Mouse (Mus musculus) ES-E14 (cell line): ENCODE results near the gene Hspb7. TPM values are rescaled to one million over a fixed set of nuclear protein-coding genes. Genes with fewer than 3 reads are reported as not detected.

Experiments used
- DNase-seq: peaks from one replicate; pipeline ENCODE4 v3.0.0-alpha.2; 2013; ENCODE audit warnings: low read depth, low spot score
- H3K27ac ChIP-seq: 2 replicates; pipeline ENCODE4 v1.5.1; 2012; ENCODE audit warnings: low read depth, mild to moderate bottlenecking, low read length, moderate library complexity, mixed read lengths; ENCODE audit not compliant: poor library complexity, insufficient read depth, severe bottlenecking
- H3K36me3 ChIP-seq: 2 replicates; pipeline ENCODE4 v1.6.1; 2012; ENCODE audit warnings: mild to moderate bottlenecking, low read length, moderate library complexity, mixed read lengths; ENCODE audit not compliant: control insufficient read depth, poor library complexity, insufficient read depth, severe bottlenecking
- H3K4me1 ChIP-seq, 2 experiments: fragments of 150-350 bp in 1 of 2; sonication (generic) in 1 of 2; 2 replicates each; pipeline ENCODE4 v1.6.1; 2012; ENCODE audit warnings: low read length in 2 of 2, mild to moderate bottlenecking in 1 of 2, mixed read lengths in 1 of 2; ENCODE audit not compliant: control insufficient read depth in 2 of 2, insufficient read depth in 2 of 2, poor library complexity in 1 of 2
- H3K4me3 ChIP-seq, 2 experiments: fragments of 150-350 bp in 1 of 2; sonication (generic) in 1 of 2; 2 replicates each; pipeline ENCODE4 v1.5.1; 2012; ENCODE audit warnings: low read length in 2 of 2, low read depth in 1 of 2, mild to moderate bottlenecking in 1 of 2, mixed read lengths in 1 of 2; ENCODE audit not compliant: insufficient read depth in 1 of 2, poor library complexity in 1 of 2, severe bottlenecking in 1 of 2
- H3K9ac ChIP-seq: 2 replicates; pipeline ENCODE4 v1.6.1; 2012; ENCODE audit warnings: low read depth, mild to moderate bottlenecking, low read length, mixed read lengths; ENCODE audit not compliant: poor library complexity, insufficient read depth, severe bottlenecking
- H3K9me3 ChIP-seq: fragments of 150-350 bp; sonication (generic); 2 replicates; pipeline ENCODE4 v1.6.1; 2012; ENCODE audit warnings: low read depth, mild to moderate bottlenecking, low read length; ENCODE audit not compliant: control insufficient read depth, insufficient read depth
- CHD2 ChIP-seq: IDR thresholded peaks from 2 replicates; pipeline ENCODE4 v1.6.1; 2014; ENCODE audit warnings: mild to moderate bottlenecking, low read depth, low read length, inconsistent platforms
- HCFC1 ChIP-seq: IDR thresholded peaks from 2 replicates; pipeline ENCODE4 v1.6.1; 2012; ENCODE audit warnings: low read length, inconsistent platforms, borderline replicate concordance; ENCODE audit not compliant: insufficient read depth
- MAFK ChIP-seq: IDR thresholded peaks from 2 replicates; pipeline ENCODE4 v1.6.1; 2014; ENCODE audit warnings: mild to moderate bottlenecking, low read depth, low read length, inconsistent platforms; ENCODE audit not compliant: insufficient read depth
- ZC3H11A ChIP-seq: IDR thresholded peaks from 2 replicates; pipeline ENCODE4 v1.6.1; 2012; ENCODE audit warnings: low read depth, mild to moderate bottlenecking, inconsistent platforms, low read length, borderline replicate concordance
- ZNF384 ChIP-seq: IDR thresholded peaks from 2 replicates; pipeline ENCODE4 v1.6.1; 2012; ENCODE audit warnings: low read depth, low read length, inconsistent platforms
- in situ Hi-C, 2 experiments: fragments of 600-800 bp; cut with MboI; formaldehyde crosslinking; loops; one replicate each; pipeline ENCODE4 v1.15.1; 2025; ENCODE audit warnings: low sequenced_read_pairs in 2 of 2, inconsistent platforms in 1 of 2; ENCODE audit not compliant: unreplicated experiment in 2 of 2
- total RNA-seq: library from RNA; depleted of rRNA; stranded (reverse); fragments of 300-350 nt; gene quantifications from 2 replicates; pipeline ENCODE4 v1.2.3, GENCODE M21; 2012

The Hspb7 gene
- total RNA-seq, 1 experiment: not detected

- TF ChIP-seq CHD2 (no peak), MAFK (no peak), ZC3H11A (no peak), HCFC1 (no peak), ZNF384 (no peak)
- no peaks in the 10 kb centered on the region for H3K9me3 ChIP-seq
- H3K4me3 ChIP-seq: no peak overlapping the region
- no peak for DNase-seq
- H3K27ac ChIP-seq: no peak overlapping the region
- in situ Hi-C loops: no loop called here
- no peak overlapping the region for H3K9ac ChIP-seq
- H3K36me3 ChIP-seq: peaks cover 4% of the 10 kb centered on the region; the same call in 1 of the 2 replicates
- peaks cover 2 to 14% of the 10 kb centered on the region in 2 experiments; a peak in 3 of 4 replicates for H3K4me1 ChIP-seq
Observed at GRCm38 (mm10) chr4:141454581-141455350, 34.2 kb downstream of the Hspb7 start.

GRCm38 (mm10) chr4:141455526-141455925, 34.9 kb downstream of the Hspb7 start:
- in situ Hi-C loops: no loop called here
- Histone ChIP-seq H3K9ac (no peak overlapping the region), H3K27ac (no peak overlapping the region), H3K4me1 (peaks cover 2 to 12% of the 10 kb centered on the region in 2 experiments; a peak in 3 of 4 replicates), H3K4me3 (no peak overlapping the region), H3K9me3 (no peaks in the 10 kb centered on the region), H3K36me3 (peaks cover 2% of the 10 kb centered on the region; the same call in 1 of the 2 replicates)
- DNase-seq: no peak
- TF ChIP-seq ZC3H11A: no peak
- no peak for TF ChIP-seq MAFK
- no peak for TF ChIP-seq CHD2
- TF ChIP-seq ZNF384: no peak

- Histone ChIP-seq H3K4me3 (no peak overlapping the region), H3K9ac (no peak overlapping the region), H3K27ac (no peak overlapping the region), H3K4me1 (peaks cover 2 to 14% of the 10 kb centered on the region in 2 experiments; a peak in 3 of 4 replicates), H3K9me3 (no peaks in the 10 kb centered on the region), H3K36me3 (peaks cover 2% of the 10 kb centered on the region; the same call in 1 of the 2 replicates)
- in situ Hi-C loops: no loop called here
- no peak for DNase-seq
- TF ChIP-seq ZC3H11A: no peak
Observed at GRCm38 (mm10) chr4:141456193-141456938, 35.8 kb downstream of the Hspb7 start.

GRCm38 (mm10) chr4:141458236-141458635, 37.7 kb downstream of the Hspb7 start:
- DNase-seq: no peak
- Histone ChIP-seq H3K9ac (no peak overlapping the region), H3K9me3 (no peaks in the 10 kb centered on the region), H3K4me1 (peaks cover 2 to 16% of the 10 kb centered on the region in 2 experiments; a peak in 3 of 4 replicates), H3K27ac (peak overlapping the region; percentile 11; the same call in 1 of the 2 replicates), H3K4me3 (no peak overlapping the region), H3K36me3 (peaks cover 5% of the 10 kb centered on the region; the same call in 1 of the 2 replicates)
- in situ Hi-C loops: no loop called here
- TF ChIP-seq CHD2 (no peak), ZNF384 (no peak), MAFK (no peak), HCFC1 (no peak), ZC3H11A (no peak)
